Mouse (Mus musculus) bone marrow macrophage, adult 2 months (primary cell): ENCODE results near the gene Zc3h7a. TPM values are rescaled to one million over a fixed set of nuclear protein-coding genes. Genes with fewer than 3 reads are reported as not detected.

Experiments used
- H3K27ac ChIP-seq: 2 replicates; pipeline ENCODE4 v1.5.1; 2012; ENCODE audit warnings: low read depth, low read length; ENCODE audit not compliant: insufficient read depth
- H3K4me1 ChIP-seq: 2 replicates; pipeline ENCODE4 v1.6.1; 2012; ENCODE audit warnings: low read length; ENCODE audit not compliant: control insufficient read depth, insufficient read depth
- H3K4me3 ChIP-seq: 2 replicates; pipeline ENCODE4 v1.5.1; 2012; ENCODE audit warnings: mild to moderate bottlenecking, low read length, moderate library complexity; ENCODE audit not compliant: insufficient read depth
- CTCF ChIP-seq: IDR thresholded peaks from 2 replicates; pipeline ENCODE4 v1.5.1; 2012; ENCODE audit warnings: low read depth, mild to moderate bottlenecking, low read length, moderate library complexity
- POLR2A ChIP-seq: IDR thresholded peaks from 2 replicates; pipeline ENCODE4 v1.6.1; 2012; ENCODE audit warnings: mild to moderate bottlenecking, low read depth, low read length, borderline replicate concordance
- polyA plus RNA-seq: library from polyadenylated mRNA; stranded (reverse); fragments of >200 nt; gene quantifications from 2 replicates; pipeline ENCODE4 v1.2.4, GENCODE M21; 2012; ENCODE audit not compliant: missing spikeins, insufficient read depth, insufficient read length

Gene Zc3h7a
- polyA plus RNA-seq, 1 experiment = 202 TPM

GRCm38 (mm10) chr16:11109198-11109740, 66.9 kb downstream of the Zc3h7a start:
- H3K4me1 ChIP-seq = peaks cover 4% of the 10 kb centered on the region
- no peak overlapping the region for H3K27ac ChIP-seq
- TF ChIP-seq POLR2A = no peak
- TF ChIP-seq CTCF = no peak
- H3K4me3 ChIP-seq = no peak overlapping the region

- Histone ChIP-seq H3K27ac (no peak overlapping the region), H3K4me3 (no peak overlapping the region), H3K4me1 (peaks cover 4% of the 10 kb centered on the region)
- no peak for TF ChIP-seq POLR2A
- no peak for TF ChIP-seq CTCF
Measured at GRCm38 (mm10) chr16:11104905-11105304, 71.3 kb downstream of the Zc3h7a start.

GRCm38 (mm10) chr16:11097301-11097700, 78.9 kb downstream of the Zc3h7a start:
- H3K4me1 ChIP-seq = peaks cover 9% of the 10 kb centered on the region
- TF ChIP-seq POLR2A (no peak), CTCF (no peak)
- H3K4me3 ChIP-seq = no peak overlapping the region
- no peak overlapping the region for H3K27ac ChIP-seq

- no peak overlapping the region for H3K27ac ChIP-seq
- no peak for TF ChIP-seq CTCF
- no peak for TF ChIP-seq POLR2A
- H3K4me1 ChIP-seq = peaks cover 33% of the 10 kb centered on the region
Measured at GRCm38 (mm10) chr16:11093717-11094386, 82.3 kb downstream of the Zc3h7a start.

GRCm38 (mm10) chr16:11092523-11092922, 83.7 kb downstream of the Zc3h7a start:
- peak overlapping the region; percentile 25; the same call in 1 of the 2 replicates for H3K27ac ChIP-seq
- TF ChIP-seq POLR2A = no peak
- no peak for TF ChIP-seq CTCF
- H3K4me3 ChIP-seq = no peak overlapping the region
- H3K4me1 ChIP-seq = peaks cover 33% of the 10 kb centered on the region

More at GRCm38 (mm10) chr16:11093717-11094386, 82.3 kb downstream of the Zc3h7a start:
- no peak overlapping the region for H3K4me3 ChIP-seq

- Histone ChIP-seq H3K27ac (peak overlapping the region; percentile 25), H3K4me1 (peaks cover 33% of the 10 kb centered on the region), H3K4me3 (no peak overlapping the region)
- TF ChIP-seq CTCF = no peak
- no peak for TF ChIP-seq POLR2A
Measured at GRCm38 (mm10) chr16:11092061-11092460, 84.1 kb downstream of the Zc3h7a start.

- TF ChIP-seq POLR2A (no peak), CTCF (no peak)
- H3K4me3 ChIP-seq = no peak overlapping the region
- no peak overlapping the region for H3K27ac ChIP-seq
- peaks cover 33% of the 10 kb centered on the region for H3K4me1 ChIP-seq
Measured at GRCm38 (mm10) chr16:11090836-11091570, 85.2 kb downstream of the Zc3h7a start.

GRCm38 (mm10) chr16:11086856-11087588, 89.2 kb downstream of the Zc3h7a start:
- no peak for TF ChIP-seq POLR2A
- TF ChIP-seq CTCF = no peak
- Histone ChIP-seq H3K4me1 (peaks cover 30% of the 10 kb centered on the region), H3K4me3 (no peak overlapping the region), H3K27ac (no peak overlapping the region)

Other genes with a start within 250 kb of the Zc3h7a start
- gene Snn, start 115.4 kb downstream of the Zc3h7a start, polyA plus RNA-seq = 0.73 and 1.2 TPM in 2 replicates
- 218 and 241 TPM in 2 replicates for gene Litaf, start 110.2 kb downstream of the Zc3h7a start, polyA plus RNA-seq
- 14.5 and 15.5 TPM in 2 replicates for gene Txndc11, start 41.7 kb downstream of the Zc3h7a start, polyA plus RNA-seq
- gene Rsl1d1, start 26.9 kb upstream of the Zc3h7a start, polyA plus RNA-seq = 51.3 and 53.4 TPM in 2 replicates
- gene Gspt1, start 77.9 kb upstream of the Zc3h7a start, polyA plus RNA-seq = 91.6 and 98.7 TPM in 2 replicates
- gene Tnfrsf17, start 137.4 kb upstream of the Zc3h7a start, polyA plus RNA-seq = 1.1 and 1.3 TPM in 2 replicates
- 24.3 and 27.7 TPM in 2 replicates for gene Snx29, start 146.5 kb upstream of the Zc3h7a start, polyA plus RNA-seq